Mouse (Mus musculus): ENCODE data around the gene Fbxo21. TPM values are rescaled to one million over a fixed set of nuclear protein-coding genes. Genes with fewer than 3 reads are reported as not detected.

The Fbxo21 gene
- polyA plus RNA-seq, 1 experiment: 5.8 TPM

GRCm38 (mm10) chr5:118058858-118059257, 82.3 kb downstream of the Fbxo21 start:
- WGBS: 72% methylated on average over 10 of the region's 10 CpGs
- peaks cover 2% of the 10 kb centered on the region; the same call in 1 of the 2 replicates for H3K4me1 ChIP-seq (ENCODE audit: control insufficient read depth, insufficient read depth, low read length)
- TF ChIP-seq POLR2A (IDR thresholded peaks at IDR 0.05; ENCODE audit: borderline replicate concordance, control insufficient read depth, low read depth, low read length) (no peak), CTCF (IDR thresholded peaks at IDR 0.05; ENCODE audit: control insufficient read depth, insufficient read depth, low read length) (no peak)

GRCm38 (mm10) chr5:118059646-118060045, 83.1 kb downstream of the Fbxo21 start:
- Histone ChIP-seq H3K4me3 (replicated peaks; ENCODE audit: control insufficient read depth, low read depth, low read length) (no peak overlapping the region), H3K4me1 (ENCODE audit: control insufficient read depth, insufficient read depth, low read length) (no peaks in the 10 kb centered on the region), H3K27ac (ENCODE audit: control insufficient read depth, insufficient read depth, low read depth, low read length, poor library complexity) (no peak overlapping the region)
- WGBS: 75% methylated on average over 9 of the region's 9 CpGs
- TF ChIP-seq POLR2A (IDR thresholded peaks at IDR 0.05; ENCODE audit: borderline replicate concordance, control insufficient read depth, low read depth, low read length) (no peak), CTCF (IDR thresholded peaks at IDR 0.05; ENCODE audit: control insufficient read depth, insufficient read depth, low read length) (no peak)

More at GRCm38 (mm10) chr5:118058858-118059257, 82.3 kb downstream of the Fbxo21 start:
- H3K27ac ChIP-seq (ENCODE audit: control insufficient read depth, insufficient read depth, low read depth, low read length, poor library complexity): no peak overlapping the region
- H3K4me3 ChIP-seq (replicated peaks; ENCODE audit: control insufficient read depth, low read depth, low read length): no peak overlapping the region

Other genes with a start within 250 kb of the Fbxo21 start
- 0.15 TPM in 1 of 2 replicates, not detected in the other for gene Nos1, start 195.7 kb upstream of the Fbxo21 start, polyA plus RNA-seq (2011; ENCODE audit: insufficient read depth, insufficient read length, low replicate concordance, missing spikeins)
- 18.3 and 21.8 TPM in 2 replicates for gene Tesc, start 51.0 kb downstream of the Fbxo21 start, polyA plus RNA-seq (2011; ENCODE audit: insufficient read depth, insufficient read length, low replicate concordance, missing spikeins)
- gene Fbxw8, start 178.7 kb downstream of the Fbxo21 start, polyA plus RNA-seq (2011; ENCODE audit: insufficient read depth, insufficient read length, low replicate concordance, missing spikeins): 3.3 and 7.5 TPM in 2 replicates
- gene Hrk, start 187.9 kb downstream of the Fbxo21 start, polyA plus RNA-seq (2011; ENCODE audit: insufficient read depth, insufficient read length, low replicate concordance, missing spikeins): 1.1 TPM in 1 of 2 replicates, not detected in the other